Mouse (Mus musculus) thymus, adult 2 months (tissue): ENCODE results near the gene Chst8. TPM values are rescaled to one million over a fixed set of nuclear protein-coding genes. Genes with fewer than 3 reads are reported as not detected.

Experiments used
- DNase-seq: peaks from one replicate; pipeline ENCODE4 v3.0.0; 2021
- H3K27ac ChIP-seq: fragments of 200-500 bp; 2 replicates; pipeline ENCODE4 v1.5.1; 2012; ENCODE audit warnings: low read length, control low read depth; ENCODE audit not compliant: control insufficient read depth, insufficient read depth
- H3K27me3 ChIP-seq: fragments of 200-500 bp; 2 replicates; pipeline ENCODE4 v1.6.1; 2012; ENCODE audit warnings: mild to moderate bottlenecking, low read length, moderate library complexity, mixed read lengths; ENCODE audit not compliant: control insufficient read depth, insufficient read depth
- H3K36me3 ChIP-seq: fragments of 200-500 bp; 2 replicates; pipeline ENCODE4 v1.6.1; 2012; ENCODE audit warnings: mild to moderate bottlenecking, low read length, moderate library complexity; ENCODE audit not compliant: control insufficient read depth, insufficient read depth
- H3K4me1 ChIP-seq: fragments of 200-500 bp; replicated peaks from 2 replicates; pipeline ENCODE4 v1.6.1; 2012; ENCODE audit warnings: low read length; ENCODE audit not compliant: control insufficient read depth, insufficient read depth
- H3K4me3 ChIP-seq: fragments of 200-500 bp; 2 replicates; pipeline ENCODE4 v1.5.1; 2012; ENCODE audit warnings: mild to moderate bottlenecking, low read length, control low read depth, moderate library complexity; ENCODE audit not compliant: control insufficient read depth, insufficient read depth
- CTCF ChIP-seq: fragments of 200-500 bp; IDR thresholded peaks from 2 replicates; pipeline ENCODE4 v1.5.1; 2012; ENCODE audit warnings: mild to moderate bottlenecking, control low read depth, low read length, moderate library complexity, borderline replicate concordance; ENCODE audit not compliant: control insufficient read depth, poor library complexity, insufficient read depth; ENCODE audit errors: extremely low read depth
- POLR2A ChIP-seq: fragments of 200-500 bp; IDR thresholded peaks from 2 replicates; pipeline ENCODE4 v1.6.1; 2012; ENCODE audit warnings: mild to moderate bottlenecking, low read length, control low read depth, moderate library complexity; ENCODE audit not compliant: control insufficient read depth, poor library complexity, insufficient read depth; ENCODE audit errors: extremely low read depth
- WGBS: fragments of 180-500 bp; shearing (Covaris S2); methylation state at CpG from one replicate; pipeline ENCODE4 v1.1.7; 2018; 5-methylcytosine and 5-hydroxymethylcytosine counted together
- polyA plus RNA-seq: library from polyadenylated mRNA; depleted of rRNA; stranded (reverse); fragments of >200 nt; gene quantifications from 2 replicates; pipeline ENCODE4 v1.2.3, GENCODE M21; 2012

Chst8 gene
- polyA plus RNA-seq, 1 experiment: 6.3 TPM

GRCm38 (mm10) chr7:34746586-34746985 is 65.9 kb downstream of the Chst8 start:
- H3K36me3 ChIP-seq: no peaks in the 10 kb centered on the region
- no peak overlapping the region for H3K4me3 ChIP-seq
- no peak for DNase-seq
- H3K27me3 ChIP-seq: no peaks in the 10 kb centered on the region
- H3K4me1 ChIP-seq: no peaks in the 10 kb centered on the region
- H3K27ac ChIP-seq: no peak overlapping the region
- WGBS: 28% methylated on average over 6 of the region's 6 CpGs
- TF ChIP-seq POLR2A: no peak
- no peak for TF ChIP-seq CTCF

- no peak for DNase-seq
- Histone ChIP-seq H3K36me3 (no peaks in the 10 kb centered on the region), H3K27me3 (no peaks in the 10 kb centered on the region), H3K4me1 (no peaks in the 10 kb centered on the region), H3K27ac (no peak overlapping the region), H3K4me3 (no peak overlapping the region)
- TF ChIP-seq CTCF (no peak), POLR2A (no peak)
- 55% methylated on average over 9 of the region's 9 CpGs for WGBS
Observed at GRCm38 (mm10) chr7:34746165-34746564, 66.3 kb downstream of the Chst8 start.

GRCm38 (mm10) chr7:34745426-34745825 is 67.1 kb downstream of the Chst8 start:
- Histone ChIP-seq H3K36me3 (no peaks in the 10 kb centered on the region), H3K27ac (no peak overlapping the region)

GRCm38 (mm10) chr7:34744994-34745393 is 67.5 kb downstream of the Chst8 start:
- H3K27me3 ChIP-seq: no peaks in the 10 kb centered on the region
- no peak for DNase-seq
- 95% methylated on average over 8 of the region's 8 CpGs for WGBS
- TF ChIP-seq POLR2A (no peak), CTCF (no peak)
- H3K4me3 ChIP-seq: no peak overlapping the region
- H3K4me1 ChIP-seq: no peaks in the 10 kb centered on the region
- no peaks in the 10 kb centered on the region for H3K36me3 ChIP-seq
- no peak overlapping the region for H3K27ac ChIP-seq

More at GRCm38 (mm10) chr7:34745426-34745825, 67.1 kb downstream of the Chst8 start:
- Histone ChIP-seq H3K4me1 (no peaks in the 10 kb centered on the region), H3K4me3 (no peak overlapping the region), H3K27me3 (no peaks in the 10 kb centered on the region)
- 81% methylated on average over 9 of the region's 9 CpGs for WGBS
- DNase-seq: no peak
- TF ChIP-seq POLR2A: no peak
- TF ChIP-seq CTCF: no peak

GRCm38 (mm10) chr7:34743411-34744085 is 69.0 kb downstream of the Chst8 start:
- Histone ChIP-seq H3K27me3 (no peaks in the 10 kb centered on the region), H3K27ac (no peak overlapping the region), H3K4me1 (no peaks in the 10 kb centered on the region), H3K36me3 (no peaks in the 10 kb centered on the region), H3K4me3 (no peak overlapping the region)
- DNase-seq: no peak
- WGBS: 82% methylated on average over 8 of the region's 8 CpGs
- TF ChIP-seq CTCF (no peak), POLR2A (no peak)

GRCm38 (mm10) chr7:34739371-34739770 is 73.1 kb downstream of the Chst8 start:
- 94% methylated on average over 8 of the region's 8 CpGs for WGBS

More at GRCm38 (mm10) chr7:34739371-34739770, 73.1 kb downstream of the Chst8 start:
- no peaks in the 10 kb centered on the region for H3K27me3 ChIP-seq
- no peaks in the 10 kb centered on the region for H3K36me3 ChIP-seq
- no peak overlapping the region for H3K4me3 ChIP-seq
- DNase-seq: no peak
- TF ChIP-seq POLR2A (no peak), CTCF (no peak)
- no peak overlapping the region for H3K27ac ChIP-seq
- H3K4me1 ChIP-seq: no peaks in the 10 kb centered on the region
